Mouse (Mus musculus) thymus, adult 2 months (tissue): Measurements from ENCODE around the gene Ccl24. TPM values are rescaled to one million over a fixed set of nuclear protein-coding genes. Genes with fewer than 3 reads are reported as not detected.

Experiments used
- DNase-seq: peaks from one replicate; pipeline ENCODE4 v3.0.0; 2021
- H3K27ac ChIP-seq: fragments of 200-500 bp; 2 replicates; pipeline ENCODE4 v1.5.1; 2012; ENCODE audit warnings: low read length, control low read depth; ENCODE audit not compliant: control insufficient read depth, insufficient read depth
- H3K27me3 ChIP-seq: fragments of 200-500 bp; 2 replicates; pipeline ENCODE4 v1.6.1; 2012; ENCODE audit warnings: mild to moderate bottlenecking, low read length, moderate library complexity, mixed read lengths; ENCODE audit not compliant: control insufficient read depth, insufficient read depth
- H3K36me3 ChIP-seq: fragments of 200-500 bp; 2 replicates; pipeline ENCODE4 v1.6.1; 2012; ENCODE audit warnings: mild to moderate bottlenecking, low read length, moderate library complexity; ENCODE audit not compliant: control insufficient read depth, insufficient read depth
- H3K4me1 ChIP-seq: fragments of 200-500 bp; replicated peaks from 2 replicates; pipeline ENCODE4 v1.6.1; 2012; ENCODE audit warnings: low read length; ENCODE audit not compliant: control insufficient read depth, insufficient read depth
- H3K4me3 ChIP-seq: fragments of 200-500 bp; 2 replicates; pipeline ENCODE4 v1.5.1; 2012; ENCODE audit warnings: mild to moderate bottlenecking, low read length, control low read depth, moderate library complexity; ENCODE audit not compliant: control insufficient read depth, insufficient read depth
- CTCF ChIP-seq: fragments of 200-500 bp; IDR thresholded peaks from 2 replicates; pipeline ENCODE4 v1.5.1; 2012; ENCODE audit warnings: mild to moderate bottlenecking, control low read depth, low read length, moderate library complexity, borderline replicate concordance; ENCODE audit not compliant: control insufficient read depth, poor library complexity, insufficient read depth; ENCODE audit errors: extremely low read depth
- POLR2A ChIP-seq: fragments of 200-500 bp; IDR thresholded peaks from 2 replicates; pipeline ENCODE4 v1.6.1; 2012; ENCODE audit warnings: mild to moderate bottlenecking, low read length, control low read depth, moderate library complexity; ENCODE audit not compliant: control insufficient read depth, poor library complexity, insufficient read depth; ENCODE audit errors: extremely low read depth
- WGBS: fragments of 180-500 bp; shearing (Covaris S2); methylation state at CpG from one replicate; pipeline ENCODE4 v1.1.7; 2018; 5-methylcytosine and 5-hydroxymethylcytosine counted together
- polyA plus RNA-seq: library from polyadenylated mRNA; depleted of rRNA; stranded (reverse); fragments of >200 nt; gene quantifications from 2 replicates; pipeline ENCODE4 v1.2.3, GENCODE M21; 2012

Gene Ccl24
- polyA plus RNA-seq, 1 experiment, result 3.0 TPM

- no peaks in the 10 kb centered on the region for H3K4me1 ChIP-seq
- no peaks in the 10 kb centered on the region for H3K36me3 ChIP-seq
- H3K27ac ChIP-seq, result no peak overlapping the region
- no peak for DNase-seq
- WGBS, result 31% methylated on average over 3 of the region's 3 CpGs
- TF ChIP-seq CTCF, result no peak
- TF ChIP-seq POLR2A, result no peak
- no peak overlapping the region for H3K4me3 ChIP-seq
- no peaks in the 10 kb centered on the region for H3K27me3 ChIP-seq
Observed at GRCm38 (mm10) chr5:135551591-135551990, 21.3 kb downstream of the Ccl24 start.

GRCm38 (mm10) chr5:135550910-135551309 lies 21.9 kb downstream of the Ccl24 start:
- no peaks in the 10 kb centered on the region for H3K36me3 ChIP-seq
- DNase-seq, result peak; percentile 20
- no peaks in the 10 kb centered on the region for H3K27me3 ChIP-seq
- WGBS, result 35% methylated on average over 3 of the region's 3 CpGs
- no peak overlapping the region for H3K27ac ChIP-seq
- no peak overlapping the region for H3K4me3 ChIP-seq
- TF ChIP-seq CTCF (no peak), POLR2A (no peak)
- H3K4me1 ChIP-seq, result no peaks in the 10 kb centered on the region

GRCm38 (mm10) chr5:135547990-135548389 lies 24.9 kb downstream of the Ccl24 start:
- Histone ChIP-seq H3K36me3 (no peaks in the 10 kb centered on the region), H3K4me3 (no peak overlapping the region), H3K27ac (no peak overlapping the region), H3K27me3 (no peaks in the 10 kb centered on the region), H3K4me1 (peaks cover 10% of the 10 kb centered on the region)
- WGBS, result 90% methylated on average over 2 of the region's 2 CpGs
- TF ChIP-seq POLR2A (no peak), CTCF (no peak)
- DNase-seq, result no peak

- peak; percentile 32; the same call in 1 of the 2 replicates for TF ChIP-seq CTCF
- TF ChIP-seq POLR2A, result no peak
- no peaks in the 10 kb centered on the region for H3K27me3 ChIP-seq
- peak; percentile 98 for DNase-seq
- WGBS, result under 1% methylated on average over 46 of the region's 46 CpGs
- no peaks in the 10 kb centered on the region for H3K36me3 ChIP-seq
- no peak within 1 kb of the TSS for H3K27ac ChIP-seq
- peak within 1 kb of the TSS; percentile 80 for H3K4me3 ChIP-seq
- H3K4me1 ChIP-seq, result peaks cover 10% of the 10 kb centered on the region
Observed at GRCm38 (mm10) chr5:135544865-135545797, 27.7 kb downstream of the Ccl24 start, which contains the start of gene Hip1. Hip1 (minus strand) TSS chr5:135545120.

GRCm38 (mm10) chr5:135544032-135544558 lies 28.8 kb downstream of the Ccl24 start:
- no peak for TF ChIP-seq POLR2A
- TF ChIP-seq CTCF, result no peak
- 45% methylated on average over 15 of the region's 15 CpGs for WGBS
- peaks cover 10% of the 10 kb centered on the region for H3K4me1 ChIP-seq
- no peaks in the 10 kb centered on the region for H3K27me3 ChIP-seq
- H3K27ac ChIP-seq, result no peak overlapping the region
- DNase-seq, result no peak
- H3K36me3 ChIP-seq, result no peaks in the 10 kb centered on the region
- H3K4me3 ChIP-seq, result peak overlapping the region; percentile 80; the same call in 1 of the 2 replicates

GRCm38 (mm10) chr5:135537794-135538214 lies 35.0 kb downstream of the Ccl24 start:
- Histone ChIP-seq H3K36me3 (no peaks in the 10 kb centered on the region), H3K27me3 (no peaks in the 10 kb centered on the region), H3K4me1 (peaks cover 8% of the 10 kb centered on the region), H3K27ac (no peak overlapping the region), H3K4me3 (peak overlapping the region; percentile 25; the same call in 1 of the 2 replicates)
- 12% methylated on average over 10 of the region's 10 CpGs for WGBS
- DNase-seq, result peak; percentile 38
- TF ChIP-seq POLR2A (no peak), CTCF (0 out of 2 replicates have a peak, but pooled peaks have one; percentile 23)

- Histone ChIP-seq H3K4me3 (no peak overlapping the region), H3K27me3 (no peaks in the 10 kb centered on the region), H3K27ac (no peak overlapping the region), H3K4me1 (peaks cover 8% of the 10 kb centered on the region), H3K36me3 (no peaks in the 10 kb centered on the region)
- TF ChIP-seq POLR2A (no peak), CTCF (no peak)
- DNase-seq, result peak; percentile 16
- 12% methylated on average over 4 of the region's 4 CpGs for WGBS
Observed at GRCm38 (mm10) chr5:135537326-135537725, 35.5 kb downstream of the Ccl24 start.
